22 mouse cellular contexts compared by ENCODE assay signal in genomic region chr1:83728810-83729209, GRCm38 (mm10).
DNase-seq lines count a peak whose midpoint lies in the region; ATAC-seq and TF ChIP-seq lines count a peak whose summit lies in the region.
"Had no signal": no experiment of that assay in that cellular context is flagged by ENCODE, and none has a peak within 500 bp of the region (broad histone marks: within the 10 kb centered on the region; RNA-seq: fewer than 3 reads in every experiment).

No protein-coding gene starts in this region.

- no peaks in the 10 kb centered on the region for H3K27me3 ChIP-seq in hindbrain, embryonic 16.5 days (replicated peaks; ENCODE audit: control insufficient read depth, insufficient read depth, low read length)
- H3K27me3 ChIP-seq in hindbrain, embryonic 11.5 days (ENCODE audit: control insufficient read depth, insufficient read depth, low read length): no peaks in the 10 kb centered on the region
- H3K27me3 ChIP-seq in midbrain, embryonic 15.5 days (replicated peaks): no peaks in the 10 kb centered on the region
- no peaks in the 10 kb centered on the region for H3K27me3 ChIP-seq in midbrain, embryonic 10.5 days (ENCODE audit: low read depth, poor library complexity, severe bottlenecking)
- no peaks in the 10 kb centered on the region for H3K27me3 ChIP-seq in hindbrain, postnatal 0 days (ENCODE audit: insufficient read depth, low read length)
- H3K27me3 ChIP-seq in neural tube, embryonic 14.5 days (ENCODE audit: control insufficient read depth, insufficient read depth, low read length): no peaks in the 10 kb centered on the region
- H3K27me3 ChIP-seq: forebrain, embryonic 12.5 days; forebrain, embryonic 15.5 days; heart, embryonic 13.5 days had no signal

- no peak for TF ChIP-seq CTCF in hindbrain, postnatal 0 days (IDR thresholded peaks at IDR 0.05; ENCODE audit: low read depth)

- H3K4me3 ChIP-seq in hindbrain, embryonic 16.5 days (ENCODE audit: low read length): no peak overlapping the region
- no peak overlapping the region for H3K4me3 ChIP-seq in hindbrain, embryonic 11.5 days (ENCODE audit: low read depth, low read length)
- no peak overlapping the region for H3K4me3 ChIP-seq in midbrain, embryonic 15.5 days
- no peak overlapping the region for H3K4me3 ChIP-seq in midbrain, embryonic 10.5 days
- H3K4me3 ChIP-seq in hindbrain, postnatal 0 days (ENCODE audit: low read length): no peak overlapping the region
- no peak overlapping the region for H3K4me3 ChIP-seq in neural tube, embryonic 14.5 days (ENCODE audit: low read depth, low read length)
- H3K4me3 ChIP-seq: forebrain, embryonic 12.5 days; forebrain, embryonic 15.5 days; heart, adult 2 months; heart, embryonic 10.5 days; heart, embryonic 13.5 days had no signal

- 54% methylated on average over 6 of the region's 6 CpGs for WGBS in hindbrain, embryonic 16.5 days
- 77% methylated on average over 6 of the region's 6 CpGs for WGBS in hindbrain, embryonic 11.5 days
- WGBS in midbrain, embryonic 15.5 days: 52% methylated on average over 6 of the region's 6 CpGs
- WGBS in midbrain, embryonic 10.5 days: 79% methylated on average over 6 of the region's 6 CpGs
- WGBS in hindbrain, postnatal 0 days: 56% methylated on average over 6 of the region's 6 CpGs
- WGBS in neural tube, embryonic 14.5 days: 62% methylated on average over 6 of the region's 6 CpGs

- ATAC-seq in hindbrain, embryonic 16.5 days: 0 out of 2 replicates have a peak, but pooled peaks have one; percentile 52
- no peak for ATAC-seq in hindbrain, embryonic 11.5 days (ENCODE audit: low FRiP score)
- peak; percentile 48 for ATAC-seq in midbrain, embryonic 15.5 days (replicated peaks)
- 0 out of 2 replicates have a peak, but pooled peaks have one; percentile 27 for ATAC-seq in hindbrain, postnatal 0 days
- ATAC-seq in neural tube, embryonic 14.5 days (ENCODE audit: low read depth): peak; percentile 67; the same call in 1 of the 2 replicates
- no peak for ATAC-seq in erythroblast, adult 5-6 weeks (replicated peaks; ENCODE audit: low FRiP score, poor library complexity, severe bottlenecking)
- ATAC-seq: CD4-positive, CD25-positive, alpha-beta regulatory T cell, adult 4 months; forebrain, embryonic 15.5 days had no signal

- intact Hi-C loops in left cerebral cortex, postnatal 10 days (cut with DNase I): loop anchor here (5.0 kb wide), 1 partner anchor 968 kb away; the partner anchor contains the start of gene Dner

- no peak overlapping the region for H3K9ac ChIP-seq in hindbrain, embryonic 16.5 days (ENCODE audit: low read depth, low read length)
- no peak overlapping the region for H3K9ac ChIP-seq in hindbrain, embryonic 11.5 days (ENCODE audit: low read depth, low read length)
- H3K9ac ChIP-seq in midbrain, embryonic 15.5 days: no peak overlapping the region
- H3K9ac ChIP-seq in hindbrain, postnatal 0 days (replicated peaks; ENCODE audit: low read length): no peak overlapping the region
- H3K9ac ChIP-seq in neural tube, embryonic 14.5 days (replicated peaks; ENCODE audit: low read depth, low read length): no peak overlapping the region
- H3K9ac ChIP-seq: forebrain, embryonic 12.5 days; forebrain, embryonic 15.5 days; heart, embryonic 13.5 days had no signal

- H3K9me3 ChIP-seq in hindbrain, embryonic 16.5 days (ENCODE audit: control insufficient read depth, low read length): no peaks in the 10 kb centered on the region
- no peaks in the 10 kb centered on the region for H3K9me3 ChIP-seq in hindbrain, embryonic 11.5 days (ENCODE audit: control insufficient read depth, low read length)
- no peaks in the 10 kb centered on the region for H3K9me3 ChIP-seq in midbrain, embryonic 15.5 days
- no peaks in the 10 kb centered on the region for H3K9me3 ChIP-seq in midbrain, embryonic 10.5 days (replicated peaks)
- no peaks in the 10 kb centered on the region for H3K9me3 ChIP-seq in hindbrain, postnatal 0 days (ENCODE audit: low read length)
- no peaks in the 10 kb centered on the region for H3K9me3 ChIP-seq in neural tube, embryonic 14.5 days (ENCODE audit: control insufficient read depth, low read length)
- H3K9me3 ChIP-seq: forebrain, embryonic 12.5 days; forebrain, embryonic 15.5 days; heart, embryonic 10.5 days; heart, embryonic 13.5 days had no signal

- H3K27ac ChIP-seq in hindbrain, embryonic 16.5 days (ENCODE audit: low read depth, low read length): no peak overlapping the region
- H3K27ac ChIP-seq in hindbrain, embryonic 11.5 days (ENCODE audit: low read depth, low read length): no peak overlapping the region
- no peak overlapping the region for H3K27ac ChIP-seq in midbrain, embryonic 15.5 days
- no peak overlapping the region for H3K27ac ChIP-seq in midbrain, embryonic 10.5 days (replicated peaks)
- H3K27ac ChIP-seq in hindbrain, postnatal 0 days: no peak overlapping the region
- no peak overlapping the region for H3K27ac ChIP-seq in neural tube, embryonic 14.5 days (ENCODE audit: low read depth, low read length)
- H3K27ac ChIP-seq: forebrain, embryonic 12.5 days; forebrain, embryonic 15.5 days; heart, adult 2 months; heart, embryonic 10.5 days; heart, embryonic 13.5 days had no signal

- no peak overlapping the region for H3K4me2 ChIP-seq in hindbrain, embryonic 16.5 days (ENCODE audit: low read length)
- no peak overlapping the region for H3K4me2 ChIP-seq in hindbrain, embryonic 11.5 days (replicated peaks; ENCODE audit: low read depth, low read length)
- no peak overlapping the region for H3K4me2 ChIP-seq in midbrain, embryonic 15.5 days
- no peak overlapping the region for H3K4me2 ChIP-seq in hindbrain, postnatal 0 days (ENCODE audit: low read depth, low read length)
- no peak overlapping the region for H3K4me2 ChIP-seq in neural tube, embryonic 14.5 days (ENCODE audit: low read depth, low read length)
- H3K4me2 ChIP-seq: forebrain, embryonic 12.5 days; forebrain, embryonic 15.5 days; heart, embryonic 13.5 days had no signal

- H3K36me3 ChIP-seq in hindbrain, embryonic 16.5 days (ENCODE audit: control insufficient read depth, insufficient read depth, low read length): no peaks in the 10 kb centered on the region
- no peaks in the 10 kb centered on the region for H3K36me3 ChIP-seq in hindbrain, embryonic 11.5 days (ENCODE audit: control insufficient read depth, insufficient read depth, low read length)
- no peaks in the 10 kb centered on the region for H3K36me3 ChIP-seq in midbrain, embryonic 15.5 days (replicated peaks)
- H3K36me3 ChIP-seq in midbrain, embryonic 10.5 days: no peaks in the 10 kb centered on the region
- no peaks in the 10 kb centered on the region for H3K36me3 ChIP-seq in hindbrain, postnatal 0 days (ENCODE audit: insufficient read depth, low read length)
- H3K36me3 ChIP-seq in neural tube, embryonic 14.5 days (ENCODE audit: control insufficient read depth, insufficient read depth, low read length): no peaks in the 10 kb centered on the region
- H3K36me3 ChIP-seq: forebrain, embryonic 12.5 days; forebrain, embryonic 15.5 days; heart, embryonic 10.5 days; heart, embryonic 13.5 days had no signal

- no peak for DNase-seq in hindbrain, embryonic 11.5 days (ENCODE audit: low spot score)
- no peak for DNase-seq in midbrain, embryonic 10.5 days (ENCODE audit: low spot score)
- no peak for DNase-seq in hindbrain, postnatal 0 days (ENCODE audit: low spot score)
- DNase-seq in left cerebral cortex, postnatal 10 days (ENCODE audit: extremely low spot score in 1 of 2, low spot score in 2 of 2): no peak
- DNase-seq: adrenal gland, adult 2 months; adrenal gland, postnatal 25 days; cerebellum, adult 18-20 months; cerebellum, adult 9-10 months; cerebellum, postnatal 14 days; gastrocnemius, postnatal 36 days; heart, adult 2 months; heart, postnatal 14 days; heart, postnatal 4 days had no signal

- no peaks in the 10 kb centered on the region for H3K4me1 ChIP-seq in hindbrain, embryonic 16.5 days (ENCODE audit: control insufficient read depth, insufficient read depth, low read depth, low read length)
- no peaks in the 10 kb centered on the region for H3K4me1 ChIP-seq in hindbrain, embryonic 11.5 days (replicated peaks; ENCODE audit: control insufficient read depth, insufficient read depth, low read length)
- H3K4me1 ChIP-seq in midbrain, embryonic 15.5 days: no peaks in the 10 kb centered on the region
- no peaks in the 10 kb centered on the region for H3K4me1 ChIP-seq in midbrain, embryonic 10.5 days
- H3K4me1 ChIP-seq in hindbrain, postnatal 0 days (ENCODE audit: insufficient read depth, low read length): no peaks in the 10 kb centered on the region
- H3K4me1 ChIP-seq in neural tube, embryonic 14.5 days (ENCODE audit: control insufficient read depth, insufficient read depth, low read length): peaks cover 5% of the 10 kb centered on the region; the same call in 1 of the 2 replicates
- H3K4me1 ChIP-seq: forebrain, embryonic 12.5 days; forebrain, embryonic 15.5 days; heart, embryonic 10.5 days; heart, embryonic 13.5 days had no signal

Comparison
In these comparisons a context has a peak if more than half of its experiments do, and no peak if none do; other contexts are left out.
1. ATAC-seq: peak in hindbrain, embryonic 16.5 days (single experiment), midbrain, embryonic 15.5 days (single experiment), hindbrain, postnatal 0 days (single experiment) and neural tube, embryonic 14.5 days (single experiment); none in hindbrain, embryonic 11.5 days (single experiment) and erythroblast, adult 5-6 weeks (single experiment).